Mouse (Mus musculus) kidney, postnatal 0 days (tissue): ENCODE results near the gene Adh7. TPM values are rescaled to one million over a fixed set of nuclear protein-coding genes. Genes with fewer than 3 reads are reported as not detected.

ENCODE experiments used
- ATAC-seq: fragments of 200-750 bp; cut with Nextera tagmentation; replicated peaks from 2 replicates; pipeline ENCODE4 v1.8.0; 2017; ENCODE audit warnings: low read depth, moderate number of reproducible peaks, moderate TSS enrichment, moderate library complexity; ENCODE audit not compliant: low FRiP score
- DNase-seq: peaks from one replicate; pipeline ENCODE4 v3.0.0-alpha.2; 2016; ENCODE audit warnings: low spot score
- H3K27ac ChIP-seq: fragments of 300-500 bp; sonication (generic); 2 replicates; pipeline ENCODE4 v1.5.1; 2014; ENCODE audit warnings: mild to moderate bottlenecking
- H3K27me3 ChIP-seq: fragments of 300-500 bp; sonication (generic); 2 replicates; pipeline ENCODE4 v1.6.1; 2014; ENCODE audit warnings: low read length, mixed read lengths; ENCODE audit not compliant: insufficient read depth
- H3K36me3 ChIP-seq: fragments of 300-500 bp; sonication (generic); 2 replicates; pipeline ENCODE4 v1.6.1; 2014; ENCODE audit warnings: low read length, mixed read lengths; ENCODE audit not compliant: insufficient read depth
- H3K4me1 ChIP-seq: fragments of 300-500 bp; sonication (generic); replicated peaks from 2 replicates; pipeline ENCODE4 v1.6.1; 2014; ENCODE audit warnings: antibody characterized with exemption, low read length, mixed read lengths; ENCODE audit not compliant: insufficient read depth
- H3K4me2 ChIP-seq: fragments of 300-500 bp; sonication (generic); 2 replicates; pipeline ENCODE4 v1.6.1; 2014; ENCODE audit warnings: mild to moderate bottlenecking, low read length, moderate library complexity, mixed read lengths
- H3K4me3 ChIP-seq: fragments of 300-500 bp; sonication (generic); replicated peaks from 2 replicates; pipeline ENCODE4 v1.5.1; 2014; ENCODE audit warnings: low read depth, low read length
- H3K9ac ChIP-seq: fragments of 300-500 bp; sonication (generic); 2 replicates; pipeline ENCODE4 v1.6.1; 2014; ENCODE audit warnings: low read depth, low read length
- H3K9me3 ChIP-seq: fragments of 300-500 bp; sonication (generic); replicated peaks from 2 replicates; pipeline ENCODE4 v1.6.1; 2016; ENCODE audit warnings: low read length, inconsistent platforms, mixed read lengths
- CTCF ChIP-seq: IDR thresholded peaks from 2 replicates; pipeline ENCODE4 v1.5.1; 2016; ENCODE audit warnings: antibody characterized with exemption, low read depth, mild to moderate bottlenecking, moderate library complexity
- WGBS: fragments of 180-500 bp; shearing (Covaris S2); extraction: QIAGEN DNeasy Blood & Tissue Kit; methylation state at CpG from one replicate; pipeline ENCODE4 v1.1.7; 2014; 5-methylcytosine and 5-hydroxymethylcytosine counted together
- polyA plus RNA-seq: library from polyadenylated mRNA; unstranded; fragments of >200 nt; fragmentation: Nextera tagmentation; extraction: Ambion mirVana; gene quantifications from 2 replicates; pipeline ENCODE4 v1.2.1, GENCODE M21; 2015

Adh7 gene
- polyA plus RNA-seq, 1 experiment from 2014 or later = 0.55 TPM

GRCm38 (mm10) chr3:138227082-138227481 lies 9.5 kb downstream of the Adh7 start:
- Histone ChIP-seq H3K4me3 (no peak overlapping the region), H3K9ac (no peak overlapping the region), H3K4me2 (no peak overlapping the region), H3K4me1 (no peaks in the 10 kb centered on the region), H3K9me3 (no peaks in the 10 kb centered on the region), H3K27me3 (no peaks in the 10 kb centered on the region), H3K27ac (no peak overlapping the region), H3K36me3 (no peaks in the 10 kb centered on the region)
- DNase-seq = no peak
- TF ChIP-seq CTCF = no peak
- no peak for ATAC-seq
- WGBS = 99% methylated on average over 2 of the region's 2 CpGs

- no peak for TF ChIP-seq CTCF
- ATAC-seq (no peak), DNase-seq (no peak)
- no peaks in the 10 kb centered on the region for H3K27me3 ChIP-seq
- no peaks in the 10 kb centered on the region for H3K36me3 ChIP-seq
- no peak overlapping the region for H3K9ac ChIP-seq
- H3K4me3 ChIP-seq = no peak overlapping the region
- WGBS = 91% methylated on average over 8 of the region's 8 CpGs
- H3K4me2 ChIP-seq = no peak overlapping the region
- H3K27ac ChIP-seq = no peak overlapping the region
- H3K9me3 ChIP-seq = no peaks in the 10 kb centered on the region
- H3K4me1 ChIP-seq = no peaks in the 10 kb centered on the region
These were observed 10.2 kb downstream of the Adh7 start for GRCm38 (mm10) chr3:138227782-138228181.

- ATAC-seq = no peak
- no peaks in the 10 kb centered on the region for H3K36me3 ChIP-seq
- WGBS = 68% methylated on average over 1 of the region's 1 CpGs
These were observed 11.9 kb downstream of the Adh7 start for GRCm38 (mm10) chr3:138229448-138229847.

GRCm38 (mm10) chr3:138230266-138230665 lies 12.7 kb downstream of the Adh7 start:
- 90% methylated on average over 3 of the region's 3 CpGs for WGBS
- TF ChIP-seq CTCF = no peak

More at GRCm38 (mm10) chr3:138229448-138229847, 11.9 kb downstream of the Adh7 start:
- no peak overlapping the region for H3K27ac ChIP-seq
- H3K4me2 ChIP-seq = no peak overlapping the region
- no peak overlapping the region for H3K4me3 ChIP-seq
- H3K9me3 ChIP-seq = no peaks in the 10 kb centered on the region
- TF ChIP-seq CTCF = no peak
- no peaks in the 10 kb centered on the region for H3K27me3 ChIP-seq
- H3K4me1 ChIP-seq = no peaks in the 10 kb centered on the region
- no peak overlapping the region for H3K9ac ChIP-seq
- peak; percentile 32 for DNase-seq

GRCm38 (mm10) chr3:138231531-138231930 lies 14.0 kb downstream of the Adh7 start:
- WGBS = 83% methylated on average over 2 of the region's 2 CpGs
- Histone ChIP-seq H3K36me3 (no peaks in the 10 kb centered on the region), H3K9ac (no peak overlapping the region), H3K4me2 (no peak overlapping the region), H3K4me3 (no peak overlapping the region), H3K9me3 (no peaks in the 10 kb centered on the region), H3K27me3 (no peaks in the 10 kb centered on the region), H3K4me1 (no peaks in the 10 kb centered on the region), H3K27ac (no peak overlapping the region)
- ATAC-seq = no peak
- DNase-seq = no peak
- TF ChIP-seq CTCF = no peak

More at GRCm38 (mm10) chr3:138230266-138230665, 12.7 kb downstream of the Adh7 start:
- no peak for DNase-seq
- no peaks in the 10 kb centered on the region for H3K36me3 ChIP-seq
- no peaks in the 10 kb centered on the region for H3K27me3 ChIP-seq
- no peak overlapping the region for H3K27ac ChIP-seq
- H3K4me3 ChIP-seq = no peak overlapping the region
- H3K9ac ChIP-seq = no peak overlapping the region
- H3K9me3 ChIP-seq = no peaks in the 10 kb centered on the region
- H3K4me1 ChIP-seq = no peaks in the 10 kb centered on the region
- ATAC-seq = no peak
- H3K4me2 ChIP-seq = no peak overlapping the region

GRCm38 (mm10) chr3:138236546-138237163 lies 19.1 kb downstream of the Adh7 start:
- Histone ChIP-seq H3K9ac (no peak overlapping the region), H3K4me2 (no peak overlapping the region), H3K36me3 (no peaks in the 10 kb centered on the region), H3K27me3 (no peaks in the 10 kb centered on the region), H3K4me3 (no peak overlapping the region), H3K9me3 (no peaks in the 10 kb centered on the region), H3K4me1 (peaks cover 5% of the 10 kb centered on the region), H3K27ac (no peak overlapping the region)
- no peak for ATAC-seq
- DNase-seq = no peak
- WGBS = 50% methylated on average over 11 of the region's 11 CpGs
- no peak for TF ChIP-seq CTCF

GRCm38 (mm10) chr3:138238046-138238445 lies 20.5 kb downstream of the Adh7 start:
- no peak for TF ChIP-seq CTCF
- no peaks in the 10 kb centered on the region for H3K9me3 ChIP-seq
- no peak overlapping the region for H3K27ac ChIP-seq
- H3K4me2 ChIP-seq = no peak overlapping the region
- ATAC-seq = no peak
- H3K27me3 ChIP-seq = no peaks in the 10 kb centered on the region
- H3K4me1 ChIP-seq = peaks cover 13% of the 10 kb centered on the region
- H3K4me3 ChIP-seq = no peak overlapping the region
- no peak overlapping the region for H3K9ac ChIP-seq
- no peaks in the 10 kb centered on the region for H3K36me3 ChIP-seq
- DNase-seq = no peak
- WGBS = 76% methylated on average over 10 of the region's 10 CpGs
